Mouse (Mus musculus) lung, embryonic 14.5 days (tissue): ENCODE data around the gene Pdzd2. TPM values are rescaled to one million over a fixed set of nuclear protein-coding genes. Genes with fewer than 3 reads are reported as not detected.

Source experiments
- ATAC-seq: fragments of 200-750 bp; cut with Nextera tagmentation; 2 replicates; pipeline ENCODE4 v1.8.0; 2017; ENCODE audit warnings: mild to moderate bottlenecking, moderate TSS enrichment, moderate library complexity; ENCODE audit not compliant: insufficient read depth
- DNase-seq: peaks from one replicate; pipeline ENCODE4 v3.0.0-alpha.2; 2015
- H3K27ac ChIP-seq: fragments of 300-500 bp; sonication (generic); 2 replicates; pipeline ENCODE4 v1.5.1; 2014; ENCODE audit warnings: low read depth, mild to moderate bottlenecking, moderate library complexity
- H3K27me3 ChIP-seq: fragments of 300-500 bp; sonication (generic); 2 replicates; pipeline ENCODE4 v1.6.1; 2014; ENCODE audit warnings: low read length, control low read depth; ENCODE audit not compliant: insufficient read depth
- H3K36me3 ChIP-seq: fragments of 300-500 bp; sonication (generic); 2 replicates; pipeline ENCODE4 v1.6.1; 2014; ENCODE audit warnings: control low read depth; ENCODE audit not compliant: insufficient read depth
- H3K4me1 ChIP-seq: fragments of 300-500 bp; sonication (generic); 2 replicates; pipeline ENCODE4 v1.6.1; 2014; ENCODE audit warnings: antibody characterized with exemption, control low read depth; ENCODE audit not compliant: insufficient read depth
- H3K4me2 ChIP-seq: fragments of 300-500 bp; sonication (generic); 2 replicates; pipeline ENCODE4 v1.6.1; 2014; ENCODE audit warnings: mild to moderate bottlenecking
- H3K4me3 ChIP-seq: fragments of 300-500 bp; sonication (generic); 2 replicates; pipeline ENCODE4 v1.5.1; 2014; ENCODE audit warnings: low read depth, low read length
- H3K9ac ChIP-seq: fragments of 300-500 bp; sonication (generic); 2 replicates; pipeline ENCODE4 v1.6.1; 2014
- H3K9me3 ChIP-seq: fragments of 300-500 bp; sonication (generic); 2 replicates; pipeline ENCODE4 v1.6.1; 2016; ENCODE audit warnings: low read depth, low read length, control low read depth
- CTCF ChIP-seq: IDR thresholded peaks from 2 replicates; pipeline ENCODE4 v1.5.1; 2016; ENCODE audit warnings: antibody characterized with exemption, low read depth
- WGBS: fragments of 180-500 bp; shearing (Covaris S2); extraction: QIAGEN DNeasy Blood & Tissue Kit; methylation state at CpG from one replicate; pipeline ENCODE4 v1.1.7; 2014; 5-methylcytosine and 5-hydroxymethylcytosine counted together
- polyA plus RNA-seq: library from polyadenylated mRNA; unstranded; fragments of >200 nt; fragmentation: Nextera tagmentation; extraction: Ambion mirVana; gene quantifications from 2 replicates; pipeline ENCODE4 v1.2.1, GENCODE M21; 2014

Gene Pdzd2
- polyA plus RNA-seq, 1 experiment from 2014 or later = 24.1 TPM

- Histone ChIP-seq H3K9me3 (no peaks in the 10 kb centered on the region), H3K4me2 (no peak overlapping the region), H3K4me1 (0 out of 2 replicates have a peak, but pooled peaks cover 6% of the 10 kb centered on the region), H3K27ac (no peak overlapping the region), H3K4me3 (no peak overlapping the region), H3K36me3 (no peaks in the 10 kb centered on the region), H3K9ac (no peak overlapping the region), H3K27me3 (no peaks in the 10 kb centered on the region)
- no peak for DNase-seq
- no peak for ATAC-seq
- 68% methylated on average over 6 of the region's 6 CpGs for WGBS
- no peak for TF ChIP-seq CTCF
Observed at GRCm38 (mm10) chr15:12427818-12428217, 311.9 kb downstream of the Pdzd2 start.

GRCm38 (mm10) chr15:12426342-12426741 lies 313.4 kb downstream of the Pdzd2 start:
- H3K4me3 ChIP-seq = no peak overlapping the region
- no peak overlapping the region for H3K9ac ChIP-seq
- H3K9me3 ChIP-seq = no peaks in the 10 kb centered on the region
- WGBS = 55% methylated on average over 6 of the region's 6 CpGs
- TF ChIP-seq CTCF = no peak
- H3K4me1 ChIP-seq = no peaks in the 10 kb centered on the region
- DNase-seq (peak; percentile 36), ATAC-seq (peak; percentile 40; the same call in 1 of the 2 replicates)
- no peaks in the 10 kb centered on the region for H3K36me3 ChIP-seq
- H3K27me3 ChIP-seq = no peaks in the 10 kb centered on the region
- no peak overlapping the region for H3K27ac ChIP-seq
- H3K4me2 ChIP-seq = no peak overlapping the region

GRCm38 (mm10) chr15:12425049-12425627 lies 314.6 kb downstream of the Pdzd2 start:
- no peak for TF ChIP-seq CTCF
- H3K36me3 ChIP-seq = no peaks in the 10 kb centered on the region
- H3K4me1 ChIP-seq = no peaks in the 10 kb centered on the region
- H3K9ac ChIP-seq = no peak overlapping the region
- ATAC-seq = no peak
- no peak overlapping the region for H3K27ac ChIP-seq
- no peaks in the 10 kb centered on the region for H3K27me3 ChIP-seq
- H3K4me2 ChIP-seq = no peak overlapping the region
- H3K4me3 ChIP-seq = no peak overlapping the region
- WGBS = 62% methylated on average over 13 of the region's 13 CpGs
- DNase-seq = no peak
- H3K9me3 ChIP-seq = no peaks in the 10 kb centered on the region

GRCm38 (mm10) chr15:12424187-12424586 lies 315.5 kb downstream of the Pdzd2 start:
- TF ChIP-seq CTCF = no peak
- WGBS = 71% methylated on average over 5 of the region's 5 CpGs
- no peaks in the 10 kb centered on the region for H3K36me3 ChIP-seq
- H3K9me3 ChIP-seq = no peaks in the 10 kb centered on the region
- no peak for ATAC-seq
- no peak overlapping the region for H3K27ac ChIP-seq
- no peak overlapping the region for H3K4me2 ChIP-seq
- no peaks in the 10 kb centered on the region for H3K27me3 ChIP-seq
- H3K4me1 ChIP-seq = no peaks in the 10 kb centered on the region
- H3K4me3 ChIP-seq = no peak overlapping the region
- no peak for DNase-seq
- H3K9ac ChIP-seq = no peak overlapping the region

GRCm38 (mm10) chr15:12420915-12421314 lies 318.8 kb downstream of the Pdzd2 start:
- TF ChIP-seq CTCF = no peak
- no peaks in the 10 kb centered on the region for H3K4me1 ChIP-seq
- H3K4me3 ChIP-seq = no peak overlapping the region
- no peak overlapping the region for H3K27ac ChIP-seq
- H3K27me3 ChIP-seq = no peaks in the 10 kb centered on the region
- 84% methylated on average over 8 of the region's 8 CpGs for WGBS
- no peaks in the 10 kb centered on the region for H3K36me3 ChIP-seq
- ATAC-seq (no peak), DNase-seq (no peak)
- no peaks in the 10 kb centered on the region for H3K9me3 ChIP-seq
- no peak overlapping the region for H3K9ac ChIP-seq
- no peak overlapping the region for H3K4me2 ChIP-seq

GRCm38 (mm10) chr15:12420376-12420775 lies 319.3 kb downstream of the Pdzd2 start:
- no peak overlapping the region for H3K4me3 ChIP-seq
- WGBS = 84% methylated on average over 10 of the region's 10 CpGs
- no peaks in the 10 kb centered on the region for H3K9me3 ChIP-seq
- DNase-seq (no peak), ATAC-seq (no peak)
- TF ChIP-seq CTCF = no peak
- no peaks in the 10 kb centered on the region for H3K36me3 ChIP-seq
- H3K4me1 ChIP-seq = 0 out of 2 replicates have a peak, but pooled peaks cover 4% of the 10 kb centered on the region
- no peak overlapping the region for H3K27ac ChIP-seq
- H3K27me3 ChIP-seq = no peaks in the 10 kb centered on the region
- H3K9ac ChIP-seq = no peak overlapping the region
- no peak overlapping the region for H3K4me2 ChIP-seq

- no peak for ATAC-seq
- Histone ChIP-seq H3K27ac (no peak overlapping the region), H3K27me3 (no peaks in the 10 kb centered on the region)
Observed at GRCm38 (mm10) chr15:12419446-12419845, 320.3 kb downstream of the Pdzd2 start.

More at GRCm38 (mm10) chr15:12419446-12419845, 320.3 kb downstream of the Pdzd2 start:
- Histone ChIP-seq H3K4me2 (no peak overlapping the region), H3K4me3 (no peak overlapping the region), H3K9me3 (no peaks in the 10 kb centered on the region), H3K36me3 (no peaks in the 10 kb centered on the region), H3K9ac (no peak overlapping the region), H3K4me1 (0 out of 2 replicates have a peak, but pooled peaks cover 4% of the 10 kb centered on the region)
- WGBS = 68% methylated on average over 7 of the region's 7 CpGs
- no peak for DNase-seq
- no peak for TF ChIP-seq CTCF
